Mouse (Mus musculus): ENCODE results near the gene Plet1. TPM values are rescaled to one million over a fixed set of nuclear protein-coding genes. Genes with fewer than 3 reads are reported as not detected.

The Plet1 gene
- polyA plus RNA-seq, 1 experiment: 7.9 TPM

DNA sequence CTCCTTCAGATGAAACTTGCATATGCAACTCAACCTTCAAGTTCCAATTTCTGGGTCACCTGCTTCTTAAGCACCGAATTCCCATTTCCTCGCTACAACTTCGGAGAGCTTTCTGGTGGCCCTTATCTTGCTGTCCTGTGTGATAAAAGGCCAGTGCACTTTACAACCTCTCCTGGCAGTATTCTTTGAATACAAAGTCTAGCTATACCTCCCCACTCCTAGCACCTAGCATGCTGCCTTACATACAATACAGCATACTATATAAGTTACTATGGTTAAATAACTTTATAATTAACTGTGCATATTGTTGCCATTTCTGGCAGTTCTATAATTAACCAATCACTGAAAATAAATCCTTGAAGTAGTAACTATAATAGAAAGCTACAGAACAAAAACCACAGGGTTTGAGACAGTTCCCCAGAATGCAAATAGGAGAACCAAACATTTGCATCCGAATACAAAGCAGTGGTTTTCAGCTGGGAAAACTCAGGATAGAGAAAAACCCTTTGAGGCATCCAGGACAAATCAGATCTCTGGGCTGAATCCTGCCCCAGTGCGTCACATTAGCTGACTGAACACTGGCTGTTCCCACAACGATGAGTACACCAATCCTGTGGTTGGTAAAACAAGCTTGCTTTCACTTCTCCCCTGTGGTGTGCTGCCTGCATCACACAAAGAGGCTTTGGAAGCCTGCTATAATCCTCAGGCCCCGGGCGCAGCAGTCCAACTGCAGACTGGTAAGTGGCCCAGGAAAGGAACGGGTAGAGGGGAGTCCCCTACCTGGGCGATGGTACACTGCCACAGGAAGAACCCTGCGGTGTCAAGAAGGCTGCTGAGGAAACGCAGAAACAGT is 60.1 kb downstream of the Plet1 start, which contains the start of gene Il18:
TSS of gene Il18 (plus strand) at position 587 of the 853 bp plus-strand sequence.
- H3K27me3 ChIP-seq (ENCODE audit: control insufficient read depth, insufficient read depth, insufficient read length): no peaks in the 10 kb centered on the region
- H3K4me3 ChIP-seq: peak within 1 kb of the TSS; percentile 11

DNA sequence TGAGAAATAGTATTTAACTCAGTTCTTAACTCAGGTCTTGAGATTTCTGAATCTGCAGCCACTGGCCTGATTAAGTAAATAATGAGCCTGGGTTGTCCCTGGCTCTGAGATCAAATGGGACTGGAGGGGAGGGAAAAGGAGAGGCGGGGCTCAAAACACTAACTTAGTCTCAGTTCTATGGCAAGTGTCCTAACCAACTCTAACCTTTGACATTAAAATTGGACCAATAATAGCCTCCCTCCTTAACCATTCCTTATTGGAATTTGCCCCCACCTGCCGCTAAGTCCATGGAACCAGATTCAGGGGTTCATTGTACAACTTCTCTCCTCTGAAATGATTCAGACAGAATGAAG is 60.7 kb downstream of the Plet1 start, which contains the start of gene Bco2:
TSS of gene Bco2 (minus strand) at position 88 of the 353 bp plus-strand sequence.
- TF ChIP-seq MYOG (IDR thresholded peaks at IDR 0.05; ENCODE audit: control insufficient read depth in 1 of 3, insufficient read depth in 1 of 3, insufficient read length in 2 of 3, low read depth in 2 of 3): no peak
- TF ChIP-seq MAX (IDR thresholded peaks at IDR 0.05; ENCODE audit: low read depth): no peak
- no peak for TF ChIP-seq E2F4 (IDR thresholded peaks at IDR 0.05; ENCODE audit: insufficient read depth)
- no peak for TF ChIP-seq TCF3 (IDR thresholded peaks at IDR 0.05; ENCODE audit: insufficient read length, low read depth)
- TF ChIP-seq MYOD1 (IDR thresholded peaks at IDR 0.05; ENCODE audit: control insufficient read depth in 1 of 3, insufficient read length in 2 of 3, low read depth in 2 of 3): no peak
- TF ChIP-seq CEBPB (IDR thresholded peaks at IDR 0.05; ENCODE audit: insufficient read depth, poor library complexity, severe bottlenecking): no peak
- TF ChIP-seq REST (IDR thresholded peaks at IDR 0.05; ENCODE audit: insufficient read depth, insufficient read length): no peak
- TF ChIP-seq TCF12 (IDR thresholded peaks at IDR 0.05; ENCODE audit: insufficient read depth, poor library complexity, severe bottlenecking): no peak
- TF ChIP-seq USF1 (IDR thresholded peaks at IDR 0.05; ENCODE audit: low read depth): no peak
- no peak for TF ChIP-seq POLR2A (IDR thresholded peaks at IDR 0.05; ENCODE audit: insufficient read length, low read depth)
- TF ChIP-seq POLR2AphosphoS2 (IDR thresholded peaks at IDR 0.05; ENCODE audit: insufficient read length, low read depth): no peak
- no peak for TF ChIP-seq SRF (IDR thresholded peaks at IDR 0.05; ENCODE audit: control insufficient read depth, insufficient read length, low read depth)
- peak within 1 kb of the TSS; percentile 11 for H3K4me3 ChIP-seq

More for the DNA sequence above, 60.1 kb downstream of the Plet1 start, which contains the start of gene Il18:
- no peaks in the 10 kb centered on the region for H3K36me3 ChIP-seq (ENCODE audit: control insufficient read depth, insufficient read depth)
- no peaks in the 10 kb centered on the region for H3K79me2 ChIP-seq (ENCODE audit: control insufficient read depth, insufficient read depth)
- no peak within 1 kb of the TSS for H3ac ChIP-seq (ENCODE audit: control insufficient read depth, insufficient read length)
- no peak for TF ChIP-seq SRF (IDR thresholded peaks at IDR 0.05; ENCODE audit: control insufficient read depth, insufficient read length, low read depth)
- TF ChIP-seq TCF12 (IDR thresholded peaks at IDR 0.05; ENCODE audit: insufficient read depth, poor library complexity, severe bottlenecking): no peak
- peak within 1 kb of the TSS; percentile 74 for H3K4me2 ChIP-seq (ENCODE audit: low read depth)

More for the DNA sequence above, 60.7 kb downstream of the Plet1 start, which contains the start of gene Bco2:
- Histone ChIP-seq H3K27me3 (ENCODE audit: control insufficient read depth, insufficient read depth, insufficient read length) (no peaks in the 10 kb centered on the region), H3ac (ENCODE audit: control insufficient read depth, insufficient read length) (no peak within 1 kb of the TSS), H3K4me2 (ENCODE audit: low read depth) (peak within 1 kb of the TSS; percentile 74), H3K36me3 (ENCODE audit: control insufficient read depth, insufficient read depth) (no peaks in the 10 kb centered on the region), H3K79me2 (ENCODE audit: control insufficient read depth, insufficient read depth) (no peaks in the 10 kb centered on the region)

Other genes starting within 250 kb of the Plet1 start
- 158 TPM for gene Rpl10-ps3, start 149.6 kb upstream of the Plet1 start, polyA plus RNA-seq (2012; fragmentation: generic; extraction: Trizol)
- 29.4 TPM for gene Pts, start 34.2 kb downstream of the Plet1 start, polyA plus RNA-seq (2012; fragmentation: generic; extraction: Trizol)
- 1.9 TPM for gene Il18, start 60.3 kb downstream of the Plet1 start, polyA plus RNA-seq (2012; fragmentation: generic; extraction: Trizol)
- 0.02 TPM for gene Bco2, start 60.7 kb downstream of the Plet1 start, polyA plus RNA-seq (2012; fragmentation: generic; extraction: Trizol)
- gene Tex12, start 66.8 kb downstream of the Plet1 start, polyA plus RNA-seq (2012; fragmentation: generic; extraction: Trizol): not detected
- 210 TPM for gene Sdhd, start 109.3 kb downstream of the Plet1 start, polyA plus RNA-seq (2012; fragmentation: generic; extraction: Trizol)
- 184 TPM for gene Timm8b, start 109.4 kb downstream of the Plet1 start, polyA plus RNA-seq (2012; fragmentation: generic; extraction: Trizol)
- gene Pih1d2, start 122.8 kb downstream of the Plet1 start, polyA plus RNA-seq (2012; fragmentation: generic; extraction: Trizol): 2.2 TPM
- 4.8 TPM for gene Nkapd1, start 122.9 kb downstream of the Plet1 start, polyA plus RNA-seq (2012; fragmentation: generic; extraction: Trizol)
- gene Dlat, start 165.3 kb downstream of the Plet1 start, polyA plus RNA-seq (2012; fragmentation: generic; extraction: Trizol): 64.6 TPM
- gene Dixdc1, start 245.0 kb downstream of the Plet1 start, polyA plus RNA-seq (2012; fragmentation: generic; extraction: Trizol): 1.1 TPM

Measured in myocyte (in vitro differentiated cells).